Mouse (Mus musculus) gastrocnemius, postnatal 10 days (tissue): ENCODE data around the gene Igf2r. TPM values are rescaled to one million over a fixed set of nuclear protein-coding genes. Genes with fewer than 3 reads are reported as not detected.
A peak's percentile ranks its signal among the peaks of the same experiment; 100 is the strongest.

Experiments
- DNase-seq: peaks from one replicate; pipeline ENCODE4 v3.0.0; 2021; ENCODE audit warnings: mixed read lengths
- total RNA-seq, 2 experiments: library from RNA; stranded (reverse); gene quantifications; 2 replicates each; pipeline ENCODE4 v1.2.3; 2021

Gene Igf2r
- total RNA-seq, 2 experiments from 2014 or later, result 92.0 to 114 TPM

DNA sequence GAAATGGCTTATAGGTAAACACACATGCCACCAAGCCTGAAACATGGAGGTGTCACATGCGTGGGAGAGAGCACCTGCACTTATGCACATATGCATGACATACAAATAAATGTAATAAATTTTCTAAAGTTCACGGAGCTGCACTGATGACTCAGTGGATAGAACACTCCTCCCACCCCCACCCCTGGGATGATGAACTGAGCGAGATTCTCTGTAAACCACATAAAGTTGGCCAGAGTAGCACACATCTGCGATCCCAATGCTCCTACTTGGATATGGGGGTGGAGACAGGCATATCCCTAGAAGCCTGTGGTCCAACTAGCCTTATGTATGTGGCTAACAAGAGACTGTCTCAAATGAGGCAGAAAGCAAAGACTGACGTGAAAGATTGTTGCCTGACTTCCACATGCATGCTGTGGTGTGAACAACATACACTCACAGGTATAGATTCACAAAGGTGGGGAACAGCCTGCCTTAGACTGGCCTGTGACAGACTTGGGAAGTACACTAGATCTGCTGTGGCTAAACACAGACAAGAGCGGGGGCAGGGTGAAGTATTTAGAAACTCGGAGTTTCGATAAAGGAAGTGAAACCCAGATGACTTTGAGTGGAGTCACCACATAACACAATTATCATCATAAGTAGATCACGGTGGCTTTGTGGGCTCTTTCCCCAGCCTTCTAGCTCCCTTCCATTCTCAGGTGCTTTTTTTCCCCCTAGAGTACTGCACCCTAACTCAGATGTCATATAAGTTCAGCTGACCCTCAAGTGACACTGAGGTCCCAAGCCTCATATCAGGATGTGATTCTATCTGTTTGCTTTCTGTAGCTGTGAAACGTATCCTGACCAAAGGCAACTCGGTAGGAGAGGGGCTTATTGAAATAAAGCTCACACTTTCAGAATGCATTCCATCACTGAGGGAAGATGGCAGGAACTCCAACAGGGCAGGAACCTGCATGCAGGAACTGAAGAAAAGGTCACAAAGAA lies 13.7 kb upstream of the Igf2r start:
- DNase-seq, result no peak

DNA sequence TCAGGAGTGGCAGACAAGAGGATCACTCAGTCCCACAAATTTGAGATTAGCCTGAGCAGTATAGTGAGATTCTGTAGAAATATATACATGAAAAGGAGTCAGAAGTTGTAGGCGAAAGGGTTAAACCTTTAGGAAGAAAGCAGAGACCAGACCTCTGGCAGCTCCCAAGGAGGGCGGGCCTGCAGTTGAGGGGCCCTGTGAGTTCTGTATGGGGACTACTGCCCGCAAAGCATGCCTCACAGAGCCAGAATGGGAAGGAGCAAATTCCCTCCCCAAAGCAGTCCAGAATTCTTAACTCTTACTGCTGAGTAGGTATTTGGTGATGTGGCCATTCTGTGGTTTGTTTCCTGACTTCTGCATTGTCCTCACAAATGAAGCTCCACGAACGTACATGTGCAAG lies 11.6 kb upstream of the Igf2r start:
- no peak for DNase-seq

DNA sequence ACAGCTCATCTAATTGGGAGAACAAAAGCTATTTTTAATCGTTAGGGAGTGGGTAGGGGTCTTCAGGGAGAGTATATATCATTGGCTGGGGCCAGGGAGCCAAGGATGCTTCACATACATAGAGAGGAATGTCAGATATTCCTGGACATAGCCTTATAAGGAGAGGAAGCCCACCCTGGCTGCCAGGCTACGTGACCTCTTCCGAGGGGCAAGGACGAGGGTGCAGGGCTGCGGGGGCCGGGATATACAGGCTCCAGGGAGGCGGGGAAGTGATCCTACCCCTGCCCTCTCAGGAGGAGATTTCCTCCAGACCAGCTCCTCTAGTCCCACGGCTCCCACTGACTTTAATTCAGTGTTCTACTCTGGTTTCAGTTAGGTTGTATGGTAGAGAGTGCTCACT lies 10.7 kb upstream of the Igf2r start:
- no peak for DNase-seq

DNA sequence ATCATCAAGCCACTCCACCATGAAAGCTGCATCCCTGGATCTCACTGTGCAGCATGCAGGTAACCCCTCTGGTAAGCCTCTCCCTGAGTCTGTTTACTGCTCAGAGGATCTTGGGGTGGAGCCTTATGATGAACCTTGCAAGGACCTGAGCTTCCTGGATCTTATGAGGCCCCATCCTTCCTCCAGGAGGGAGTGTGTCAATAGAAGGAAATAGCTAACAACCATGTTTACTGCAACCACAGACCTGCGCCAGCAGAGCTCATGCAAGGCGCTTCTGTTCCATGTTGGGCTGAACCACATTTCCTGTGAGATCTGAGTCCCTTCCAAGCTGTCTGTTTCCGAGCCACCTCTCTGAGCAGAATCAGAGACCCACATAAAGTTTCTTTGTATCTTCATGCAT lies 10.0 kb upstream of the Igf2r start:
- DNase-seq, result no peak

DNA sequence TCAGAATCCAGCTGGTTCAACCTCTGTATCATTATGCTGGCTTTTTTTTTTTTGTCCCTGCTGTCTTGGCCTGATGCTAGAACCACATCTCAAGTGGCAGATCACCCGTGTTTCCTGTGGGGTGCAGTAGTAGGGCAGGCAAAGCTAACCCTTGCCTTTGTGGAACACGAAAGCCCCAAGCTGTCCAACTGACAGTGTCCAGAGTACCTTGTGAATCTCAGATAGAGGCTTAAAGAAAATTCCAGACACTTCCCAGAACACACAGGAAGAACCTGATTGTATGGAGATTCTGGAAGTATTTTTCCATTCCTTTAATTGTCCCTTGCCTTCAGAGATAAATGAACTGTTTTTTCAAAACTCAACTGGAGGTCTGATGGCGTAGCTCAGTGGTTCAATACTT lies 4.5 kb upstream of the Igf2r start:
- DNase-seq, result no peak

DNA sequence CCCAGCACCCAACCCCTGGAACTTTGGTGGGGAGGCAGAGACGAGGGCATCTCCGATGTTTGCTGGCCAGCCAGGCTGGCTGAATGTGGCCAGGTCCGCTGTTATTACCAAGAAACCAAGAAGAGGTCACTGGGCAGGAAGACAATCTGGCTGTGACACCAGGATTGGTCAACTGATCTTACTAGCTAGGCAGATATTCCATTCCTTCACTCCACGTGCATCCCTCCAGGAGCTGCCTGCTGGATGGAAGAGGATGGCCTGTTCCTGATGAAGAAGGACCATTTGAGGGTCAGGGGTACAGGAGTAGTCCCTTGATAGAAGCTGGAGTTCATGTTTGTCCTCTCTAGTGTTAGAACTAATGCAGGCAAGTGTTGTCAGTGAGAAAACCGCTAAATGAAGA lies 1.0 kb upstream of the Igf2r start:
- DNase-seq, result no peak

DNA sequence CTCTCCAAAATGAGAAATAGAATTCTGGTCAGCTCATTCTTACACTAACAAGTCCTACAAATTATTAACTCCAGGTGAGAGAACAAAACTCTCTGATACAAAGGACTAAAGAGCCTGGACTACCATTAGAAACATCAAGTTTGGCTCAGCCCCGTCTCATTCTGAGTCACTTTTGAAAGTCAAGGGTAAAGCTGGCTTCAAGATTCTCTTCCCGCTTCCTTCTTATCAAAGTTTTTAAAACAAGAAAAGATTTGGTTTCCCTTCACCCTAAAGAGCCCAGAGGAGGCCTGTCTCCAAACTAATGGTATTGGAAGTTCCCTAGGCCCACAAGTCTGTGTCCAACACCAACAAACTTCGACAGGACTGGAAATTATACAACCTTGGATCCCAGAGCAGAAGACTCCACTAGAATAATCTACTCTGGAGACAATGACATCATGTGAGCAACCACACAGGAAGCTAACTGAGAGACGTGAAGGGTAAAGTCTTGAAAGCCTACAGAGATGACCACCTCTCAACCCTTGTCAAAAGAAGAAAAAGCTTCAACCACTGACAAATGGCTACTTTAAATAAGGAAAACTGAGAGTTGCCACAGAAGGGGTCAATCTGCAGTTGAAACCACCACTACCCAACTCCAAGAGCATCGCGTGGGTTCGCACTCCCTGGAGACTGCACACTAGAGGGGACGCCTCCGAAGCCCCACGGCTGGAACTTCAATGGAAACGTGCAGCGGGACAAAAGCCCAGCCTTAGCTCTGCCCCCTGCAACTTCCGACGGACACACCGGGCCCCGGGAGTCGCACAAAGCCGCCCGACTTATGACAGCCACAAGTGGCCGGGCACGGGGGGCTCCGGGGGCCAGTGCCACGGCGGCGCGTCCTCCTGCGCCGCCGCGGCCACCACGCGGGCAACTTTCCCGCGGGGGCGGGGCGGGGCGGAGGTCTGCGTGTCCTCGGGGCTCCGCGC lies 767 bp downstream of the Igf2r start:
- DNase-seq, result no peak

DNA sequence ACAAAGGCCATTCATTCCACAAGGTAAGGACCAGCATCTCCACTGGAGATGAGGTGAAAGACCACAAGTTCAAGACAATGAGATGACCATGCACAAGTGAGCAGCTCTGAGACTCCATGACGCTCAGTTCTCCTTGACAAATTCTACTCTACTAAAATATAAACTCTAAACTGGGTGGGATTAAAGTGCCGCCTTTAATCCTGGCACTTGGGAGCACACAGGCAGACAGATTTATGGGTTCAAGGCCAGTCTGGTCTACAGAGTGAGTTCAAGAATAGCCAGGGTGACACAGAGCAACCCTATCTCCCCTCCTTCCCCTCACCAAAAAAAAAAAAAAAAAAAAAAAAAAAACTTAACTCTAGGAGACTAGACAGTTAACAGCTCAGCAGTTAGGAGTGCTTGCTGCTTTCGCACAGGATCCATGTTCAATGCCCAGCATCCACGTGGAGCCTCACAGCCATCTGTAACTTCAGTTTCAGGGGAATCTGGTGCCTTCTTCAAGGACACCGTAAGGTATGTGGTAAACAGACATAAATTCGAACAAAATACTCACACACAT lies 2.1 kb downstream of the Igf2r start:
- DNase-seq, result no peak

DNA sequence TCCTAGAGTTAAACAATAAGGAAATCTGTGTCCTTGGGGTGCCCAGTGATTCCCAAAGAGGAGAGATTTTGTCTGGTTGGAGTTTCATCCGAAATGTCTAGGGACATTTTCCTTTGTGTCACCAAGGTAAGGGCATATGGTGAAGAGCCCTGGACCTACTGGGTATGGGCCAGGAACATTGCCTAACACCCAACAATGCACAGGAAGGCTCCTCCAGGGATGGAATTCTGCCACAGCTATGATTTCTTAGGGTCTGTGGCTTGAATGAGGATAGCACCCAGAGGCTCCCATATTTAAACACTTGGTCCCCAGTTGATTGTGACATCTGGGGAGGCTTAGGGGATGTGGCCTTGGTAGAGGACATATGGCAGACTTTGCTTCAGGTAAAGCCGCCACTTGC lies 6.1 kb downstream of the Igf2r start:
- no peak for DNase-seq

DNA sequence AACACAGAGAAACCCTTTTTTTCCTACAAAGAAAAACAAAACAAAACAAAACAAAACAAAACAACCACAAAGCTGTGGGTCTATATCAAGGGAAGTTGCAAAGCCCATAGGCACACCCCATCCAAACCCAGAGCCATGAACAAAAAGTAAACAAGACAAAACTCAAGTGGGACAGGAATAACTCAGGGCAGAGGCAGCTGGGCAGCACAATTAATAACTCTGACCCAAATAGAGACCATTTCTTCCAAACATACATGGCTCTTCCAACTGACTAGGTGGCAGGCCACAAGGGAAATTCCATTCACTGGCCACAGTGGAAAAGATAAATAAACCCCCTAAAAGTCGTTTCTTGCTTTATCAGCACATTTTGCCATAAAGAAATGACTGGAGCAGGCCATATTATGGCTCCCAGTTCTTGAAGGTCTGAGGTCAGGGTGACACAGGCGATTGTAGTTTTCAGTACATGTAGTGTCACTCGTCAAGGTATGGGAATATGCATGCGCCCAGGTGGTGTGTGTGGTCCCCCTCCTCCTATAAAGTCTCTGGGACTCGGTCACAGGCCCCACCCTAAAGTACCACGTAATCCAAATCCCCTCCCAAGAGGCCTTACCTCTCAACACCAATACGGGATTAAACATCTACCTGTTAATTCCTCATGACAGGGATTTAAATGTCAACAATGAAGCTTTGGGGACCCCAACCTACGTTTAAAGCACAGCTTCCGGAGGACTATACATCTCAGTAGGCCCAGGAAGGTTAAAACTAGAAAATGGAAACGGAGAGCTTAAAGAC lies 8.9 kb downstream of the Igf2r start:
- no peak for DNase-seq

DNA sequence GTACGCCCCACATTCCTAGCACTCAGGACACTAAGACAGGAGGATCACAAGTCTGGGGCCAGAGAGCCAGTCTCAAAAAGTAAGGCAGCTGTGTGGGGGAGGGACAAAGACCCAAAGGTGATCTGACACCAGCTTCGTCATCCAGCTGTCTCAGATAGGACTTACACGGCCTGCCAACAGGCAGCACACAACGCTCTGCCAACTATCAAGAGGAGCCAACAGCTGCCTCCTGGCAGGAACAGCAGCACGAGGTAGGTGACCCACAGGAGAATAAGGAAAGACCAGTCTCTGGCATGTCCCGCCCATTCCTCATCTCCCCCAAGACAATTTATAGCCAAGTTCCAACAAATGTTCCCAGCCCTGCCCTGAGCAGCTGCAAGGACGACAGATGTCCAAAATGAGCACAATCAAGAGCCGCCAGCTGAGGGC lies 9.8 kb downstream of the Igf2r start:
- peak; percentile 58 for DNase-seq

DNA sequence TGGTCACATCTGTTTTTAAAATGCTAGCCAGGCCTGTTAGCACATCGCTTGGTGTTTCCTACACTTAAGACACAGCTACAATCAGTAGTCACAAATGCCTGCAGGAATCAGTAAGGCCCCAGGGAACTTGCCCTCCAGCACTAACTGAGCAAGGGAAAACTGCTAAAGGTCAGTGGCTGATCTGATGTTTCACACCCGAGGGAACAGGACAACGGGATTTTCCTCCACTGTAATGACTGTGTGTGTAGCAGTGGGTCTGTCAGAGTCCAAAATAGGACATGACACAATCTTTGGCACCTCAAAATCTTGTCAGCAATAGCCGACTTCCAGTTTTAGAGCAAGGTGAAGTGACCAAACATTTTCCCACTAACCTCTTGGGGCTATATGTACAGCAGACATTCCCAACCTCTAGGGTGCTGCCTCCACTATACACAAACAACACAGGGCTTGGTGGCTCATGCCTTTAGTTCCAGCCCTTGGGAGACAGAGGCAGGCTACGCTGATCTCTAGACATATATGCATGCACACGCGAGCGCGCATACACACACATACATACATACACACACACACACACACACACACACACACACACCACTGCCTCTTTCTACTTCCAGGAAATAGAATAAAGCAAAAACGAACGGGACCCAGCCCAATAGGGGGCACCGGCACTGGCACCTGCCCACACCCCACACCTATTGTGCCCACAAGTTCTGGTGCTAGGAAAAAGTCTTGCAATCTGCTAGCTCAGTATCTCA lies 10.6 kb downstream of the Igf2r start:
- DNase-seq, result no peak

DNA sequence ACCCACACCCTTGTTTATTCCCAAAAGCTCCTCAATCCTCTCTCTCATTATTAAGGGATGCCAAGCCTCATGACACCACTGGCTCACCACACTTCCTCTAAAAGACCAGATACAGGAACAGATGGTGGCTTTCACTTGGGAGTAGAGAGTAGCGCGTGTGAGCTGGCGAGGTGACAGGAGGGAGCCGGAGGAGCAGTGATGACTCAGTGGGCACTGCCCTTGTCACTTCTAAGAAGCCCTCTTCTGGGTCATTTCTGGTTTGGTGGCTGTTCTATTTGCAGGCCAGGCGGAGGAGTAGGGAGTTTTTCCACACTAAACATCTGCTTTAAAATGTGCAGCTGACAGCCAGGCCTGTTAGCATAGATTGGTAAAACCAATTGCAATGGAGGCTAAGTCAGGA lies 11.5 kb downstream of the Igf2r start:
- DNase-seq, result peak; percentile 64

DNA sequence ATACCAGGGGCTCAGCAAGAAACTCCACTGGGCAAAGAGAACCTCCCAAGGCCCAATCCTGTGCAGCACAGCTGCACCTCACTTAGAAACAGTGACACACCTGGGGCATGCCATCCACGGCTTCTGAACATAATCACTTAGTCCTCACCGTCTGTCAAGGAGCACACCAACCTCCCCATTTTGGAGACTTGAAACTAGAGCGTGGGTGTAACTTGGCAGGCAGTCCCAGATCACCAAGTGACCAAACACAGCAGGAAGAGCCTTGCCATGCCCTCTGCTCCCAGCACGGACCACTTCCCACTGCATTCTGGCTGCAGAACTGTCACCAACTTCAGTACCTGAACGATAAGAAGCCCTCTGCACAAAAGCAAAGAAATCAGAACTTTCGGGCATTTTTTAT lies 12.3 kb downstream of the Igf2r start:
- no peak for DNase-seq

DNA sequence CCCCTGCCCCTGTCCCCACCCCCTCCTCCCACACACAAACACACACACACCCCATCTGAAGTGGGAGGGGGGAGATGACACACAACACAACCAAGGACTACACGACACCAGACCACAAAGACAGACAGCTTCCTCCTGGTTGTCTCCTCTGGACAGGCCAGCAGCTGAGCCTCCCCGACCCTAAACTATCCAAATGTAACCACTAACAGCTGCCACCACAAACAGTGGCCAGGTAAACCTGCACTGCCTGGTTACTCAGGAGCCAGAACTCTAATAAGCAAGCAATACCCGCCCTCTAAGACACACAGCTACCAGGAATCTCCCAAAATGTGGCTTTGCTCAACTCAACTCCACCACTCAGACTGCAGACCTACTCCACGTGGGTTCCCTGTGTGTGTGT lies 13.5 kb downstream of the Igf2r start:
- no peak for DNase-seq

DNA sequence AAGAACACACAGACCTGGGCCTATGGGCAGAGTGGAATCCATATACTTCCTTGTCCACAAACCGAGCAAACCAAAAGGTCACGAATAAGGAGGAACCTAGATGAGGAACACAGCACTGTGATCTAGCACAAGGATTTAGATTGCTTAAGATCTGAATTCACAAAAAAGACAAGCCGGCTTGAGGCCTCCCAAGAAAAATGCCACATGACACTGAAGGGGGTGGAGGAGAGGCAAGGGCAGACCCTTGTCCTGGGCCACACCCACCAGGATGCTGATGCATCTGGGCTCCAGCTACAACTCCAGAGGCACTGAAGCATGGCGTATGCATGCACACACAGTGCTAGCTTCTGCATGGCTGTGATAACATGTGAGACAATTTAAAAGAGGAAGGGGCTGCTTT lies 14.3 kb downstream of the Igf2r start:
- no peak for DNase-seq

DNA sequence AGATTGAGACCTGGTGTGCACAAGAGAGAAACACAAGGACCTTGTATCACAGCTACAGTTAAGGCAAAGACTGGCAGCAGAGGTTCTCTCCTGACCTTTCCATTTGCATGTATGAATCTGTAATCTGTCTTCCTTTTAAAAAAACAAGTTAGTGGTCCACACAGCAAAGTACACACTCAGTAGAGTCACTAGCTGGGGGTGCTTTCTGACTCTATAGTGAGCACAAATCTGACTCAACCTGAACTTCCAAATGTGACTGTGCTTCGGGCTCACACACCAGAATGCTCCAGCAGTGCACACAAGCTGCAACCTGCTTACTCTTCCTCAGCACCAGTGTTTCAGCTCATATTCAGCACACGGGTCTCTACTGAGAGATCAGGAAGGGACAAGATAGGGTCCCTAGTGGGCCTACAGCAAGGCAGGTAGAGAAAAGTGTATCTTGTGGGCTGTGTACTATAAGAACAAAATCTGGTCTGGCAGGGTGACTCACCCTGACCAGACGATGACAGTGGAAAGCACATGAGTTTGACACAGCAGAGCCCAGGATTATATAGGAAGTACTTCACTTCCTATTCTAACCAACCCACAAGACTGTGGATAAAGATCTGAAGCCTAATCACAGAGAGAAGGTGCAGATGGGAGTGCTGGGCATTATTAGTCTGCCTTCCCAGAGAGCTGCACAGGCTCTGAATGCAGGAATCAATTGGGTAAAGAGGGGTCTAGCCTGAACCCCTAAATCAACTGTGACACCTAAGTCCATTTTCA lies 15.0 kb downstream of the Igf2r start:
- no peak for DNase-seq

DNA sequence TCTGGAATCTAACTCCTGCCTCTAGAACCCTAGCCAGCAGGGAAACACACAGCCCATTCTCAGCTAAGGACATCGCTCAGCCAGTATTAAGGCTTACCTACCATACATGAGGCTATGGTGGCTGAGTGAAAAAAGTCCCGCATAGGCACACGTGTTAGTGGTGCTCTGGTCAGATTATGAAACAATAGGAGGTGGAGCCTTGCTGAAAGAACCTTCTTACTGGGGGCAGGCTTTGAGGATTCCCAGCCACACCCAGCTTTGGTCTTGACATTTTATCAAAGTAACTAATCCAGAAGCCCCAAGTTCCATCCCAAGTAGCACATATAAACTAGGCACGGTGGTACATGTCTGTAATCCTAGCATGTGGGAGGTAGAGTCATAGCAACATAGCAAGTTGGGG lies 16.4 kb downstream of the Igf2r start:
- DNase-seq, result no peak

DNA sequence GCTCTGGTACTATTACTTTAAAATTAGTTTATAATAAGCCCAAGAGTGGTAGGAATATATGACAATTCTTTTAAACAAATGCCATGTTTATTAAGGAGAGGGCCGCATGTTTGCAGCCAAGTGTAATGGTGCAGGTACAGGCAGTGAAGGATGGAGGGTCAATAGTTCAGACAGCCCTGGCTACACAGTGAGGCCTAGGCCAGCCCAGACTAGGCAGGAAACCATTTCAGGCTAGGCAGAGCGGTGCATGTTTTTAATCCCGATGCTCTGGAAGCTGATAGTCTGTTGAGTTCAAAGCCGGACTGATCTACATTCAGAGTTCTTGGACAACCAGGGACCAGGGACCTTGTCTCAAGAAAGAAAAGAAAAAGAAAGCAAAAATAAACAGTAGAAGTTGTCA lies 17.8 kb downstream of the Igf2r start:
- DNase-seq, result no peak

DNA sequence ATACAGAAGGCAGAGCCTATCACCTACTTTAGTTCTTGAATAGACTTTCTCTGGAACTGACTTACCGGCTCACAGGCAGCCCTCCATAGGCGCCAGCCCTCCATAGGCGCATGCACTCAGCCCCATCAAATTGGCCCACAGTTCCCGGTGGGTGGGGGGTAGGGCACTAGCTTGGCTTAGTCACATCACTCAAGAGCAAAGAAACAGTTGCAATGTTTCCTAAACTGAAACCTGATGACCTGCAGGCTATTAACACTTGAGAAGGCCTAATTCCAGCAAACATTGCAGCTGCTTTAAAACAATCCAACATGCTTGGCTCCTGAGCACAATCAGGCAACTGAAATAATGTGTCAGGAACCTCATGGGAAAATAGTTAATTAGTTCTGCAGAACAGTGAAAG lies 18.2 kb downstream of the Igf2r start:
- no peak for DNase-seq
